Mouse (Mus musculus) mature B cell (primary cell): Measurements from ENCODE around the gene 2300009A05Rik.

Source experiments
- in situ Hi-C: fragments of 300-500 bp; cut with MboI; formaldehyde crosslinking; loops from 2 replicates; pipeline ENCODE4 v1.14.3; 2019

2300009A05Rik gene

GRCm38 (mm10) chr9:63348146-63348545, 50.9 kb downstream of the 2300009A05Rik start:
- in situ Hi-C loops, result no loop called here

- in situ Hi-C loops, result no loop called here
Measured at GRCm38 (mm10) chr9:63346029-63346428, 53.0 kb downstream of the 2300009A05Rik start.
